Mouse (Mus musculus) CH12.LX (cell line): Measurements from ENCODE around the gene Sgf29.

Source experiments
- CTCF ChIP-seq, 2 experiments: IDR thresholded peaks in 1 of 2; conservative IDR thresholded peaks in 1 of 2; 2 replicates each; pipeline ENCODE4 v1.5.1; 2011 to 2012; ENCODE audit warnings: low read depth in 2 of 2, low read length in 2 of 2, improper control_type of control experiment in 1 of 2, inconsistent platforms in 1 of 2, mild to moderate bottlenecking in 1 of 2, moderate library complexity in 1 of 2
- ELF1 ChIP-seq: IDR thresholded peaks from 2 replicates; pipeline ENCODE4 v1.6.1; 2014; ENCODE audit warnings: low read depth, mild to moderate bottlenecking, inconsistent platforms, low read length, improper control_type of control experiment
- EP300 ChIP-seq: IDR thresholded peaks from 2 replicates; pipeline ENCODE4 v1.6.1; 2011; ENCODE audit warnings: low read length, improper control_type of control experiment
- RCOR1 ChIP-seq: conservative IDR thresholded peaks from 2 replicates; pipeline ENCODE4 v1.6.1; 2012; ENCODE audit warnings: low read depth, mild to moderate bottlenecking, inconsistent platforms, low read length, improper control_type of control experiment
- USF2 ChIP-seq: conservative IDR thresholded peaks from 2 replicates; pipeline ENCODE4 v1.6.1; 2011; ENCODE audit warnings: low read depth, low read length, improper control_type of control experiment

DNA sequence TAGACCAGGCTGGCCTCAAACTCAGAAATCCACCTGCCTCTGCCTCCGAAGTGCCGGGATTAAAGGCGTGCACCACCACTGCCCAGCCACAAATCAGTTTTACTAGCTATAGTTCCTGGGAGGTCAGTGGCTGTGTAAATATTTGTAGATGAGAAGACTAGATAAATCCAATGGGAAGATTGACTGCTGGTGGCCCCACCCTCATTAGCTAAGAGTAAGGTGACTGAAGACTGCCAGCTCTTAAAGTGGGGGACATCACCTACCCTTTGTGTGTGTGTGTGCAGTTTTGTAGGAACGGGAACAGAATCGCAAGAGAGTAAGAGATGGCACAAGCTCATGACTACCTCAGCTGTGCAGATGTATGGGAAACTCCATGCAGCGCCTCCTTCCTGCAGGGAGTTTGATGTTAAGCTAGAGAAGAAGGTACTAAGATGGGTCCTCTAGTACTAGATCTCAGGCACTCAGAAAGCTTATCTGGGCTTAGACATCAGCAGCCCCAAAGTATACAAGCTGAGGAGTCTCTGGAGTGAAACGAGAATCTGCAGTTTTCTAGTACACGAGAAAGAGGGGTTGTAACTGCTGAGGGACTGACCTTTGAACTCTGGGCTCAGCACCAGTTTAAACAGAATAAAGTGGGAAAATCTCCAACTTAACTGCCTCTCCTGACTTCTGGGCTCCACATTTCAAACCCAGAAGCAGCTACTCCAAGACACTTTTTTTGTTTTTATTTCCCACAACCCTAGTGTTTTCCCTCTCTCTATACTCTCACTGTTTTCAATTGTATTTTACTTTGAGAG lies 29.6 kb downstream of the Sgf29 start:
- no peak for TF ChIP-seq EP300
- no peak for TF ChIP-seq CTCF (conservative IDR thresholded peaks at IDR 0.05 in 1 of 2, IDR thresholded peaks at IDR 0.05 in 1 of 2; ENCODE audit: low read depth in 2 of 2, low read length in 2 of 2)
- TF ChIP-seq USF2, result no peak
- no peak for TF ChIP-seq ELF1
- no peak for TF ChIP-seq RCOR1
